Mouse (Mus musculus): Measurements from ENCODE around the gene Rasd1.

GRCm38 (mm10) chr11:59961338-59961875, 3.3 kb downstream of the Rasd1 start:
- TF ChIP-seq CTCF (IDR thresholded peaks at IDR 0.05; ENCODE audit: low read depth) (no peak), EP300 (optimal IDR thresholded peaks at IDR 0.05) (no peak)

All from stomach, postnatal 0 days (tissue).